Mouse (Mus musculus) midbrain, embryonic 14.5 days (tissue): ENCODE measurements at regions not wholly inside any gene's neighbourhood (a gene's known extent, or its start where the extent isn't known, plus 50 kb on each side); places are given as distances from the start of the nearest gene placed in this dataset.

Experiments used
- ATAC-seq: fragments of 200-750 bp; cut with Nextera tagmentation; 2 replicates; pipeline ENCODE4 v1.8.0; 2017; ENCODE audit warnings: moderate number of reproducible peaks, moderate library complexity; ENCODE audit not compliant: low FRiP score, low TSS enrichment
- DNase-seq: peaks from one replicate; pipeline ENCODE4 v3.0.0-alpha.2; 2015
- H3K27ac ChIP-seq: fragments of 300-500 bp; sonication (generic); replicated peaks from 2 replicates; pipeline ENCODE4 v1.5.1; 2014; ENCODE audit warnings: mild to moderate bottlenecking, low read depth, low read length, moderate library complexity
- H3K27me3 ChIP-seq: fragments of 300-500 bp; sonication (generic); 2 replicates; pipeline ENCODE4 v1.6.1; 2014; ENCODE audit warnings: low read length, control low read depth, mixed read lengths; ENCODE audit not compliant: control insufficient read depth, insufficient read depth
- H3K36me3 ChIP-seq: fragments of 300-500 bp; sonication (generic); 2 replicates; pipeline ENCODE4 v1.6.1; 2014; ENCODE audit warnings: low read length, control low read depth; ENCODE audit not compliant: control insufficient read depth, insufficient read depth
- H3K4me1 ChIP-seq: fragments of 300-500 bp; sonication (generic); 2 replicates; pipeline ENCODE4 v1.6.1; 2014; ENCODE audit warnings: mild to moderate bottlenecking, antibody characterized with exemption, low read length, control low read depth; ENCODE audit not compliant: control insufficient read depth, insufficient read depth
- H3K4me2 ChIP-seq: fragments of 300-500 bp; sonication (generic); 2 replicates; pipeline ENCODE4 v1.6.1; 2014; ENCODE audit warnings: mild to moderate bottlenecking, low read length, moderate library complexity
- H3K4me3 ChIP-seq: fragments of 300-500 bp; sonication (generic); replicated peaks from 2 replicates; pipeline ENCODE4 v1.5.1; 2014; ENCODE audit warnings: low read depth, low read length
- H3K9ac ChIP-seq: fragments of 300-500 bp; sonication (generic); replicated peaks from 2 replicates; pipeline ENCODE4 v1.6.1; 2014; ENCODE audit warnings: mild to moderate bottlenecking, low read length, moderate library complexity
- H3K9me3 ChIP-seq: fragments of 300-500 bp; sonication (generic); 2 replicates; pipeline ENCODE4 v1.6.1; 2016; ENCODE audit warnings: low read length, control low read depth, mixed read lengths; ENCODE audit not compliant: control insufficient read depth
- WGBS: fragments of 180-500 bp; shearing (Covaris S2); extraction: QIAGEN DNeasy Blood & Tissue Kit; methylation state at CpG from one replicate; pipeline ENCODE4 v1.1.7; 2014; 5-methylcytosine and 5-hydroxymethylcytosine counted together

- ATAC-seq (no peak), DNase-seq (peak; percentile 17)
- Histone ChIP-seq H3K4me1 (no peaks in the 10 kb centered on the region), H3K4me3 (no peak overlapping the region), H3K9me3 (no peaks in the 10 kb centered on the region), H3K27ac (no peak overlapping the region), H3K27me3 (no peaks in the 10 kb centered on the region), H3K4me2 (no peak overlapping the region), H3K36me3 (no peaks in the 10 kb centered on the region), H3K9ac (no peak overlapping the region)
Observed at GRCm38 (mm10) chr12:32455913-32456312, 77.4 kb downstream of the Ccdc71l start.

- H3K27ac ChIP-seq = no peak overlapping the region
- no peaks in the 10 kb centered on the region for H3K27me3 ChIP-seq
- H3K4me1 ChIP-seq = no peaks in the 10 kb centered on the region
- ATAC-seq (no peak), DNase-seq (peak; percentile 6)
- no peak overlapping the region for H3K4me3 ChIP-seq
- 75% methylated on average over 4 of the region's 4 CpGs for WGBS
- H3K9ac ChIP-seq = no peak overlapping the region
- no peak overlapping the region for H3K4me2 ChIP-seq
- no peaks in the 10 kb centered on the region for H3K36me3 ChIP-seq
- no peaks in the 10 kb centered on the region for H3K9me3 ChIP-seq
Observed at GRCm38 (mm10) chr12:32456796-32457195, 78.3 kb downstream of the Ccdc71l start.

- Histone ChIP-seq H3K27ac (no peak overlapping the region), H3K4me2 (no peak overlapping the region), H3K9me3 (no peaks in the 10 kb centered on the region), H3K9ac (no peak overlapping the region), H3K4me1 (no peaks in the 10 kb centered on the region), H3K4me3 (no peak overlapping the region), H3K36me3 (no peaks in the 10 kb centered on the region), H3K27me3 (no peaks in the 10 kb centered on the region)
- ATAC-seq (no peak), DNase-seq (no peak)
- WGBS = 79% methylated on average over 1 of the region's 1 CpGs
Observed at GRCm38 (mm10) chr12:32458386-32458785, 79.9 kb downstream of the Ccdc71l start.

GRCm38 (mm10) chr12:32460330-32460998 lies 82.0 kb downstream of the Ccdc71l start:
- no peak for ATAC-seq
- H3K36me3 ChIP-seq = no peaks in the 10 kb centered on the region
- no peaks in the 10 kb centered on the region for H3K9me3 ChIP-seq
- H3K27ac ChIP-seq = no peak overlapping the region
- H3K9ac ChIP-seq = no peak overlapping the region
- H3K4me3 ChIP-seq = no peak overlapping the region
- no peaks in the 10 kb centered on the region for H3K27me3 ChIP-seq
- 76% methylated on average over 4 of the region's 4 CpGs for WGBS
- no peak overlapping the region for H3K4me2 ChIP-seq
- no peaks in the 10 kb centered on the region for H3K4me1 ChIP-seq
- no peak for DNase-seq

GRCm38 (mm10) chr12:32465371-32465770 lies 86.9 kb downstream of the Ccdc71l start:
- 80% methylated on average over 6 of the region's 6 CpGs for WGBS
- Histone ChIP-seq H3K36me3 (no peaks in the 10 kb centered on the region), H3K4me3 (no peak overlapping the region), H3K9me3 (no peaks in the 10 kb centered on the region), H3K27me3 (no peaks in the 10 kb centered on the region), H3K9ac (no peak overlapping the region), H3K4me1 (no peaks in the 10 kb centered on the region), H3K27ac (no peak overlapping the region), H3K4me2 (no peak overlapping the region)
- ATAC-seq (no peak), DNase-seq (peak; percentile 31)

- Histone ChIP-seq H3K4me1 (no peaks in the 10 kb centered on the region), H3K27ac (no peak overlapping the region), H3K9me3 (no peaks in the 10 kb centered on the region), H3K4me2 (no peak overlapping the region), H3K4me3 (no peak overlapping the region), H3K36me3 (no peaks in the 10 kb centered on the region), H3K9ac (no peak overlapping the region), H3K27me3 (no peaks in the 10 kb centered on the region)
- DNase-seq (no peak), ATAC-seq (no peak)
- WGBS = 88% methylated on average over 4 of the region's 4 CpGs
Observed at GRCm38 (mm10) chr12:32469863-32470262, 91.4 kb downstream of the Ccdc71l start.

- H3K4me3 ChIP-seq = no peak overlapping the region
- no peak overlapping the region for H3K9ac ChIP-seq
- no peak overlapping the region for H3K4me2 ChIP-seq
- no peaks in the 10 kb centered on the region for H3K9me3 ChIP-seq
- 84% methylated on average over 3 of the region's 3 CpGs for WGBS
- ATAC-seq = no peak
- H3K27ac ChIP-seq = no peak overlapping the region
- DNase-seq = no peak
- H3K4me1 ChIP-seq = no peaks in the 10 kb centered on the region
- H3K27me3 ChIP-seq = no peaks in the 10 kb centered on the region
- no peaks in the 10 kb centered on the region for H3K36me3 ChIP-seq
Observed at GRCm38 (mm10) chr12:32479451-32479850, 100.9 kb downstream of the Ccdc71l start.

GRCm38 (mm10) chr12:32480268-32480667 lies 101.8 kb downstream of the Ccdc71l start:
- H3K27ac ChIP-seq = no peak overlapping the region
- 70% methylated on average over 5 of the region's 5 CpGs for WGBS

GRCm38 (mm10) chr12:32481051-32481450 lies 102.5 kb downstream of the Ccdc71l start:
- H3K4me1 ChIP-seq = no peaks in the 10 kb centered on the region
- no peaks in the 10 kb centered on the region for H3K27me3 ChIP-seq
- no peak overlapping the region for H3K27ac ChIP-seq
- no peak overlapping the region for H3K4me2 ChIP-seq
- no peak for DNase-seq
- no peaks in the 10 kb centered on the region for H3K36me3 ChIP-seq
- no peaks in the 10 kb centered on the region for H3K9me3 ChIP-seq
- no peak overlapping the region for H3K9ac ChIP-seq
- H3K4me3 ChIP-seq = no peak overlapping the region
- 92% methylated on average over 5 of the region's 5 CpGs for WGBS
- no peak for ATAC-seq

More at GRCm38 (mm10) chr12:32480268-32480667, 101.8 kb downstream of the Ccdc71l start:
- Histone ChIP-seq H3K36me3 (no peaks in the 10 kb centered on the region), H3K4me3 (no peak overlapping the region), H3K4me1 (no peaks in the 10 kb centered on the region), H3K9me3 (no peaks in the 10 kb centered on the region), H3K9ac (no peak overlapping the region), H3K27me3 (no peaks in the 10 kb centered on the region), H3K4me2 (no peak overlapping the region)
- ATAC-seq (no peak), DNase-seq (no peak)
